Mouse (Mus musculus) right cerebral cortex, postnatal 25 days (tissue): ENCODE results near the gene Ccm2.
"Not testable (repeated sequence)": the region's sequence is repeated elsewhere in the genome, so short reads cannot be mapped to it uniquely, and the experiment has no call there.

Source experiments
- DNase-seq: peaks from one replicate; pipeline ENCODE4 v3.0.0; 2022

Ccm2 gene

DNA sequence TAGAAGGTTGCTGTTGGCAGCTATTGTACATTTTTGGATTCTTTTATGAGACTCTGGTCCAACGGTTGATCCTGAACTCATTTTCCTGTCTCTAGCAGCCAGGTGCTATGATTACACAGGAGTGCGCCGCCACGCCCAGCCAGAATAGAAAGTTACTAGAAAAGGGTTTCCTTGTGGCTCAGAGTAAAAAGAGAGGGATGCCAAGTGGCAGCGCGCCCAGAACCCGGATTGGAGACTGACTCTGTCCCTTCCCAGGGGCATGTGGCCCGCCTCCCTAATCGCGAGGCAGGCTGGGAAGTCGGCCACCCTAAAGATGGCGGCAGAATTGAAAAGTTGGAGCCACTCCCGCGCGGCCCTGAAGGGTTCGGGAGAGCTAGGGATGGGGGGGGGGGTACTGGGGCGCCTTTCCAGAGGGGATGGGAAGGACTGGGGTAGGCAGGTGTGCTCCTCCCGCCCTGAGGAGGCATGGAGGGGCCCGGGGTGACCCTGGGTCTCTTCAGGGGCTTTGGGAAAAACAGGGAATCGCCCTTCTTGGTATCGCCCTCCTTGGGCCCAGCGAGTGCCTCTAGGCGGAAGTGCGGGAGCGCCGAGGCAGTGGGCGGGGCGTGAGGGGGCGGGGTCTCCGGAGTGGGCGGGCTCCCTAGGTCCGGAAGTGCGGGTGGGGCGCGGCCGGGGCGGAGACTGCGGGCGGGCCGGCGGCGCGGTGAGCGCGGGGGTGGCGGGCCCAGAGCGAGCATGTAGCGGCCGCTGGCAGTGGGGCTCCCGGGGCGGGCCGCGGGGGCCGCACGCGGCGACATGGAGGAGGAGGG lies at the start of gene Ccm2:
Ccm2 (plus strand) TSS at position 683 of the 809 bp plus-strand sequence.
- DNase-seq, result peak; percentile 90

DNA sequence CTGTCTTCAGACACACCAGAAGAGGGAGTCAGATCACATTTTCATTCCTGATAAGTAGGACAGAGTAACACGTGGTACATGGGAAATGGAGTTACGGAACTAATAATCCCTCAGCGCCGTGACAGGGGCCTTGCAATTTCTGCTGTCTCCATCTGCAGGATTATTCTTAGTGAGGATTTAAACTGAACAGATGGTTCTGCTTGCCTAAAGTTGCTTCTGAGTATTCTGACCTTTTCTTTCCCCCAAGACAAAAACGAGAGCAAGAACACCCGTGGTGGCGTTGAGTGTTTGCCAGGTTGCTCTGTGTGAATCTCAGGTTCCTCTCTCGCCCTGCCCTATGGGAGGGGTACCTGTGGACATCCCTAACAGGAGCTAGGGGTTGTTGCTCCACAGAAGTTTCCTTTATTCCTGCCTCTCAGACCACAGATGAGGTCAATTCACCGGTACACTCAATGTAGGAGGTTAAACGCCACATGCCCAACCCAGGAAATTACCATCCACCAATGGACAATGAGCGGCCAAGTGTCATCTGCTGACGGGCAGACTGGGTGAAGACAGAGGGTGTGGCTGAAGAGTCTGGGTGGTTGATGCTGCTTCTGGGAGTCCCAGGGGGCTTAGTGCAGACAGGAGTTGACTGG lies 49.3 kb upstream of the Ccm2 start:
- DNase-seq, result no peak

DNA sequence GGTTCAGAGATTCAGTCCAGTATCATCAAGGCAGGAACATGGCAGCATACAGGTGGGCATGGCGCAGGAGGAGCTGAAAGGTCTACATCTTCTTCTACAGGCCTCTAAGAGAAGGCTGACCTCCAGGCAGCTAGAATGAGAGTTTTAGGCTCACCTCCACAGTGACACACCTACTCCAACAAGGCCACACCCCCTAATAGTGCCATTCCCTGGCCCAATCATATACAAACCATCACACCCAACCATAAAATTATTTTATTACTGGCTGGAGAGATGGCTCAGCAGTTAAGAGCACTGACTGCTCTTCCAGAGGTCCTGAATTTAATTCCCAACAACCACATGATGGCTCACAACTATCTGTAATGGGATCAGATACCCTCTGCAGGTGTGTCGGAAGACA lies 44.2 kb upstream of the Ccm2 start:
- no peak for DNase-seq

DNA sequence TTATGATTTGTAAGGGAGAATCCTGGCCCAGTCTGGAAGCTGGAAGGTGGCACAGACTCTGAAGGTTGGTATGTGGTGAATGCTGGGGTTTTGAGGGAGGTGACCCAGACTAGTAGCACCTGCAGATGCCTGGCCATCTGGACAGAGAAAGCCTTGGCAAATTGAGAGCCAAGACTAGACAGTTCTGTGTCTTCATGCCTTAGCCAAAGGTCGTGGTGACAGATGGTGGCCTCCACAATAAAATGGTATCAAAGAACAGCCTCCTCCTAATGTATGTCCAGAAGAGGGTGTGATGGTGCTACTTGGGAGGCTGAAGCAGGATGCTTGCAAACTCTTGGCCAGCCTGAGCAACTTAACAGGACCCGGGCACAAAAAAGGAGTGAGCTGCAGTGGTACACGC lies 42.5 kb upstream of the Ccm2 start:
- no peak for DNase-seq

DNA sequence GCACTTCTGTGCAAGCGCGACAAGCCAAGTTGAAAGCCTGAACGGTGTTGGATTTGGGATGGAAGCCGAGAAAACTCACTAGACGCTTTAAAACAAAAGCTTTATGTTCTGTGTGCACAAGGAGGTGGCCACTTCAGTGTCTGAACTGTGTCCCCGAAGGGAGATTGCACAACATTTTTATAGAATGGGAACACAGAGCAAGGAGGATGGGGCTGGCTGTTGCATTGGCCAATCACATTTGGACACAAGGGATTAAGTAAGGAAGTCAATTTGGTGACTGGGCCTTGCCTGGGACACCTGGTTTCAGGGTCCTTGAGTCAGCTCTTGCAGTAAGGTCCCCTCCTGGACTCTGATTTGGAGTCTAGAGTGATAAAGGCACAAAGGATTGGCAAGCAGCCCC lies 42.0 kb upstream of the Ccm2 start:
- DNase-seq, result no peak

DNA sequence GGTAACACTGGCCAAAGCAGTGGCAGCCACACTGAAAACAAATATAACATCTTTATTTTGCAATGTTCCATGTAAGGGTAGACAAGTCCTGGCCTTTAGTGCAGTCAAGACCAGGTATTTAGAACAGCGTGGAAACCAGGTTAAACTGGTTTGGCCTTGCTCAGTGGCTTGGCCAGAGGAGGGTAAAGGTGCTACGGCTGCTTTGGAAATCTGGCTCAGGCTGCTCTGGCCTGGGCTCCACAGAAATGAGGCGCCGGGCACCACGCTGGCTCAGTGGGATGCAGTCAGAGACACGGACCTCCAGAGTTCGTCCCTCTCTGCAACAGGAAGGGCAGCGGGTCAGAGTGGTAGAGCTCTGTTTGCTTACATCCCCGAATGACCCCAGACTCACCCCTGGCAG lies 40.2 kb upstream of the Ccm2 start:
- no peak for DNase-seq

DNA sequence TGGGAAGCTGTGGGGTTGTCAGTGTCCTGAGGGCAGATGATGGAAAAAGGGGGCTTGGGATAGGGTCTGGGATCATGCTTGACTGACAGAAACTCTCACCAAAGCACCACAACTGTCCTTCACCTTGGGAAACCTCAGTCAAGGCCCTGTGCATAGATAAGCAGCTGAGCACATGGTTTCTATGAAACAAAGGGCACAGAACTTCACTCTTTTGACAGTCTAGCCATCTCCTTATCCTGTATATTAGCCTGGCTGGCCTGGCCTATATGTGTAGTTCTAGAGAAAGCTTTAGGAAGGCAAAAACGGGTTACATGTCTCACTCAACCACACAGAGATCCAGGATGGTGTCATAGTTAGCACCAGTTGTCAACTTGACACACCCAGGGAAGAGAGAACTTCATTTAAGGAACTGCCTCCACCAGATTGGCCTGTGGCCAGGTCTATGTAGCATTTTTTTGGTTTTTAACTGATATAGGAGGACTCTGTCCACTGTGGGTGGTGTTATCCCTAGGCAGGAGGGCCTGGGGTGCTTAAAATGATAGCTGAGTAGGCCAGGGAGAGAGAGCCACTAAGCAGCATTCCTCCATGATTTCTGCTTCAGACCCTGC lies 38.3 kb upstream of the Ccm2 start:
- no peak for DNase-seq

DNA sequence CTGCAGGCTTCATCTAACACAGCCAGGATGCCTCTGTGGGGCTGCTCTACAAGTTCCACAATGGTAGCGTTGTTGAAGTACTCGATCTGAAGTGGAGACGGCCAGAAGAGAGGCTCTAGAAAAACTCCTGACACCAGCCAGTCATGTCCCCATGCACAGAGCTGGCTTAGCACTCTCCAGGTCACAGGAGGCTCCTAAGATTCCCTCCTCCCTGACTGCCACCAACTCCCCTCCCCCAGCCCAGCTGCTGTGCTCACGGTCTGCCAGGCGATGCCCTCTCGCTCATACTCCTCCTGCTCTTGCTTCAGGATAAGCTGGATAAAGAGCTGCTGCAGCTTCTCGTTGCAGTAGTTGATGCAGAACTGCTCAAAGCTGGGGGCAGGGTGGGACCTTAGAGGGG lies 31.9 kb upstream of the Ccm2 start:
- DNase-seq, result no peak

DNA sequence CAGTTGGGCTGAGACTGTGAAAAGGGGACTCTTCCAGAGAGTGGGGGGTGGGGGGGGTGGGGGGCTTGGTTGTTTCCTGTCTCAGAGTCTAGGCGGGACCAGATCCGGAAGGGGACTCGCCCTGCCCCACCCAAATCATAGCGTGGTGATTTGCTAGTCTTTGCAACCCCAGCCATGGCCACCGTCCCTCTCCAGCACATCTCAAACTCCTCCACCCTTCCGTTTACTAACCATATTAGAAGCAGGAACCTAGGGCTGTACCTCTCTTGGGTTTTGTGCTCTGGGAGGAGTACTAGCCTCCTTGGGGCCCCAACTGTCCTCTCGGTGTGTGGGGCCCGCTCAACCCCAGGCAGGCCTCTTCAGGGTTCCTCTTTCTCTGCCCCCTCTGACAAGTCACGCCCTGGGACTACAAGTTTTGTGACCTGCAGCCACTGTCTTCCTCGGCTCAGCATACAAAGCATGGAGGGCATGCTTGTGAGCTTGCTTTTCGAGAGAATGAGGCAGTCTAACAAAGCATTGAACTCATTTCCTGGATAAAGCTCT lies 27.1 kb upstream of the Ccm2 start:
- no peak for DNase-seq

DNA sequence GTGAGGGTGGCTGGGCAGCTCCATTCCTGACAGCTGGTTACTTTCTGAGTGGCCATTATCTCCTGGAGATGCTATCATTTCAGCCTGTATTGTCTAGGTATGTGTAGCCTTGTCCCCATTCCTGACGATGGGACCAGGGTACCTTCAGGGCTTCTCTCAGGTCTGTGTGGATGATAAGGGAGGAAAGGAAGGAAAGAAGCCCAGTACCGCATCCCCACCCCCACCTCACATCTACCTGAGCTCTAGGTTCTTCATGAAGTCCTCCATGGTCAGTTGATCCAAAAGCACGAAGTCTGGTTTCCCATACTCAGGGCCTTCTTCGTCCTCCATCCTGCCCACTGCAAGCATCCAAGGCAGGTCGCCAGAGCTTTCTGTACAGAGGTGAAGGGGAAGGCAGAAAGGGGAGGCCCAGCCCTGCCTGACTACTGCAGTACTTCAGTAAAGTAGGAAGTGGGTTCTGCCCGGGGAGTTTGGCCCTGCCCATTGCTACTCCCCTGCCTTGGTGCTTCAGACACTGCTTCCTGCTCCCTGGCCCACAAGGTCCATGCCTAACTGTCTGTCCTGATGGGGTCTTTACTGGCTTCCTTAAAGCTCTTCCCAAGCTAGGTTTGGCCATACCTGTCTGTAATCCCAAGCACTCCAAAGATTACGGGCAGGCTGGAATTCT lies 26.0 kb upstream of the Ccm2 start, which contains the start of gene Myo1g:
Myo1g (minus strand) TSS at position 459 of the 667 bp plus-strand sequence.
- DNase-seq, result no peak

DNA sequence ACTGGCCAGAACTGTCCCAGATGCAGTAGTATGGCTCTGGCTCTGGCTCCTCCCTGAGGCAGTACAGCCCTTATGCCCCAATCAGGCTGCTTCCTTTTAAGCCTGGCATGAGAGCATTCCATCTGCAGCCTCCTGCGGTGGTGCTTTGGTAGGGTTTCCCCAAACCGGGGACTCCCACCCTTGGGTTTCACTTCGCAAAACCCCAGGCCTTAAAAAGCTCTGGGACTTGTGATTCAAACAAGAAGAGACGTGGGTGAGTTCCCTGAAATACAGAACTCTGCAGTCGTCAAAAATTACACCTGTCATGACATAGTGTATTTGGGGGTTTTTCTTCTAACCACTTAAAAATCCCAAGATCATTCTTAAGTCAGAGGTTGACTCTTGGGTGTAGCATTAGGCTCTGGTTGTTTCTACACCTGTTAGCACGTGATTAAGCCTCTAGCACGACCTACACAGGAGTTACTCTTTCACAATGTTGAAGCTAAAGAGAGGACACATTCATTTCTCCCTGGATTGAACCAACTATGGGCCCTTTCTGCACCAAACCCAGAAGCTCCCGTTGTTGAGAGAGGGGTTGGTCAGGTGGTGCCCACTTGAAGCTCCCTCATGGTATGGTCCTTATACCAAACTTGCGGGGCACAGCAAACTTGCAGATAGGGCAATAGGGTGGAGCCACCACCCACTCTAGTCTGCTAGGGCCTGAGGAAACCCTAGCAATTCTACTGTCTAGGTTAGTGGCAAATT lies 23.7 kb upstream of the Ccm2 start:
- DNase-seq, result no peak

DNA sequence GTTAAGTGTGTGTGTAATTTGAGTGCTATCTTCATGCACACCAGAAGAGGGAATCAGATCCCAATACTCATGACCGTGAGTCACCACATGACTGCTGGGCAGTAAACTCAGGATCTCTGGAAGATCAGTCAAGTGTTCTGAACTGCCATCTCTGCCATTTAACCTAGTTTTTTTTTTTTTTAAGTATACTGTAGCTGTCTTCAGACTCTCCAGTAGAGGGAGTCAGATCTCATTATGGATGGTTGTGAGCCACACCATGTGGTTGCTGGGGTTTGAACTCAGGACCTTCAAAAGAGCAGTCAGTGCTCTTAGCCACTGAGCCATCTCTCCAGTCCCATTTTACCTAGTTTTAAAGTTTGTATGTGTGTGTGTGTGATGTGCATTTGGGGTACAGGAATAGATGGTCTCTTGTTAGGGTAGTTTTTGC lies 23.0 kb upstream of the Ccm2 start:
- DNase-seq, result no peak

DNA sequence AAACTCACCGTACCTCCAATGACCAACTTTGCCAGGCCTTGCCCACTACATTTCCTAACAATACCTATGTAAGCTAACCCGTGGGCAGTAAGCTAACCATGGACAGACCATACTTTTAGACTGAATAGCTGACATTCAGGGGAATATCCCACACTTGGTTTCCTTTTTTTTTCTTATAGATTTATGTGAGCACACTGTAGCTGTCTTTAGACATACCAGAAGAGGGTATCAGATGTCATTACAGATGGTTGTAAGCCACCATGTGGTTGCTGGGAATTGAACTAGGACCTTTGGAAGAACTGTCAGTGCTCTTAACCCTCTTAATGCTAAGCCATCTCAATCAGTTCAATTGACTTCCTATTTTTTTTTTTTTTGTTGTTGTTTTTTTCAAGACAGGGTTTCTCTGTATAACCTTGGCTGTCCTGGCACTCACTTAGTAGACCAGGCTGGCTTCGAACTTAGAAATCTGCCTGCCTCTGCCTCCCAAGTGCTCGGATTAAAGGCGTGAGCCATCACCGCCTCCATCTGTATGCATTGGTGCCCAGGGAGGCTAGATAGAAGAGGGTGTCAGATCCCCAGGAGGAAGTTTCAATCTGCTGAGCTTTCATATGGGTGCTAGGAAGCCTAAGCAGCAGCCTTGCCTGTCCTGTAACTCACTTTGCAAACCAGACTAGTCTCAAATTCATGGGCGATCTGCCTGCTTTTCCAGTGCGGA lies 22.4 kb upstream of the Ccm2 start:
- DNase-seq, result no peak

DNA sequence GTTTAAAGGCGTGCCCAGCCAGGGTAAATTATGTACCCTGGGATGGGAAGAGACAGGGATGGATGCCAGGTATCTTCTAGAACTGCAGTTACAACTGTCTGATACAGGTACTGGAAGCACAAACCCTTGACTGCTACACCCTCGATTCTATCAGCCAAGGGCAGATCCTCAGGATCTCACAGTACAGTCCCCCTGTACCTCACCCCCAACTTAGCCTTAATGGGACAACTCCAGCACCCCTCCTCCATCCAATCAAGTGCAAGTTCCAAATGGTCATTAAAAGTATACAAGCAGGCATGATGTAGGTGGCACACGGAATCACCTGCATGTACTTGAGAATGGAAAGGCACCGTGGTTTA lies 21.8 kb upstream of the Ccm2 start:
- no peak for DNase-seq

DNA sequence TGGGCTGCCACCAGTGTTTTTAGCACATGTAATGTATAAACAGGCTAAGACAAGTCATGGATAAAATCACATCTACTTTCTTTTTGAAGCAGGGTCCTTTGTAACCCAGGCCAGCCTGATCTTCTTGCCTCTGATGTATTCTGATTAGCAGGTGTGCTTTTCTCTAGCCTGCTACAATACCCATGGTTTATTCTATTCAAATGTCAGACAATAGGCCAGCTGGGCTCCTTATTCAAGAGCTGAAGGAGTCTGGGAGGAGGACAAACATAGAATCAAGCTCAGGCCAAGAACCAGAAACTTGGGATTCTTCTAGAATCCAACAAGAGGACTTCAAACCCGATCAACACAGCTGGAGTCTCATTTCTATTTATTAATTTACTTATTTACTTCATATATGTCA lies 21.4 kb upstream of the Ccm2 start:
- no peak for DNase-seq

DNA sequence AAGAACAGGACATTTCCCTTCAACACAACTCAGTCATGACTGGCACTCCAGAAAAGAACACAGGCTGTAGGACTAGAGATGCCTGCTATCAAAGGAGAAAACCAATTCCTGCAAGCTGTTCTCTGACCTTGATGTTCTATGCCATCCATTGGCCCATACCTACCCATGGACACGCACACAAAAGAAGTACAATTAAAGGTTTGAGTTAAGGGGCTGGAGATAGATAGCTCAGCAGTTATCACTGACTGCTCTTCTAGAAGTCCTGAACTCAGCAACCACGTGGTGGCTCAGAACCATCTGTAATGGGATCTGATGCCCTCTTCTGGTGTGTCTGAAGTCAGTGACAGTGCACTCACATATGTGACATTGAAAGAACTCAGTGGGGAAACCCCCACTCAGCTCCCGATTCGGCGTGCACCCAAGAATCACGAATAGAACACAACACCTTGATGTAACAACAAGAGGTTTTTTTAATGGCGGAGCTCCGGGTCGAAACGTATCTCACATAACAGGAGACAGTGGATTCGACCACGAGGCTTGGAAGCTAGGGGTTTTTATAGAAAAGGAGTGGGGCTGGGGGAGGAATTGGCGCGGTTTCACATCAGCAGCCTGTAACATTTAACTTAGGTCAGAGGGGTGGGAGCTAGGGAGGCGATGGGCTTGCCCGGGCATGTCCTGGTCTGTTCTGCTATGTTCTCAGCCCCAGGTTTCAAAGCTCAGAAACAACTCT lies 20.0 kb upstream of the Ccm2 start:
- not testable (repeated sequence) for DNase-seq

DNA sequence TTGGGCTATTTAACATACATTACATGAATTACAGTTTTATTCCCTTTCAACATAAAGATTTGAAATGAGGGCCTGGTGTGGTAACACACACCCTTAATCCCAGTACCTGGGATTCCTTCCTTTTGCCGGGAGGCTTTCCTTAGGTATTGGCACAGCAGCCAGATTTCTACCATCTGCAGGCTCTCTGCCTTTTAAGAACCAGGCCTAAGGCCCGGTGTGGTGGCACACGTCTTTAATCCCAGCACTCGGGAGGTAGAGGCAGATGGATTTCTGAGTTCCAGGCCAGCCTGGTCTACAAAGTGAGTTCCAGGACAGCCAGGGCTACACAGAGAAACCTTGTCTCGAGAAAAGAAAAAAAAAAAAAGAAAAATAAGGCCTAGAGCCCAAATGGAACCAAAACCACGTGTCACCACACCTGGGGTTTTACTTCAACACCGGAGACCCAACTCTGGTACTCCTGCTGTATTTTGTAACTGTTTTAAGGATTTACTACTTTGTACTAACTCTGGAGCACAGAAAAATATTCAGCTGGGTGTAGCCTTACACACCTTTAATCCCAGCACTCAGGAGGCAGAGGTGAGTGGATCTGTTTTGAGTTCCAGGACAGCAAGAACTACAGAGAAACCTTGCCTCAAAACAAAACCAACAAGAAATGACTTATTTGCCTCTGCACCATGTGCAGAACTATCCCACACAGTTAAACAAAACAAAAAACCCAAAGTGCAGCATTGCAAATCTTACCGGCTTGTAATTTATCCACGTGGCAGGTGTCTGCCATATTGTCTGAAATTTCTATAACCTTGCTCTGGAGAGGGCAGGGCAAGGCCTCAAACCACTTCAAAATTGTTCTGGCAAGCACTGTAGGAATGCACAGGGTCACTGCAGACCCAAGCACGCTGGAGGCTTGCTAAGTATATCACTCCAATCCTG lies 19.2 kb upstream of the Ccm2 start:
- DNase-seq, result no peak

DNA sequence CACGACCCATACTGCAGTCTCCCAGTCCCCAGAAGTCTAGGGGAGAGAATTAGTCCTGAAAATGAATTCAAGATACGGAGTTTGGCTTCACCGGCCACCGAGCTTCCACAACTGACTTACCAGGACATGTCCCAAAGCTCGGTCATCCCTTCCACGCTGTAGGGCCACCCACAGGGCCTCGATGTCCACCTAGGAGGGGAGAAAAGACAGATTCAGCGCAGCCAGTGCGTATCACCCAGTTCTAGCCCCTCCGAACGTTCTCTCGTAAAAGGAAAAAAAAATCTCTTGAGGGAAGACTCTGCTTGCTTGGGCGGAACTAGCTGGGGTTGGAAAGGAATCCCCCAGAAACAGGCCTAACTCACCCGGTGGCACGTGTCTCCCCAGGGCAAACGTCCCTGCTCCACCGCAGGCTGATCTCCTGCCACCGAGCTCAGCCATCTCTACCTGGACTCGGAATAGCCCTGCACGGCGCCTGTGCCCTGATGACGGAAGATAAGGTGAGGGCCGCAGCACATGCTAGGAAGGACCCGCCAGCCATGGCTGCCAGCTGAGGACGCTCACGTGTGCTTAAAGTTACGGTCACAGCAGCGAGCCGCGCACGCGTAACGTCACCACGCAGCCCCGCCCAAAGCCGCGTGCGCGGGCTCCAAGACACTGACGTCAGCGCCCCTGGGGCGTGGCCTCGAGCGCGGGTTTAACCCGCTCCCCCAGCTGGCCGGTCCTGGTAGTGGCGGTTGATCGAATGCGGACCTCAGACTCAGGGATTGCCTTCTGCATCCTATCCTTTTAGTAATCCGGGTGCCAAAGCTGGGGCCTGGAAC lies 18.3 kb upstream of the Ccm2 start:
- peak; percentile 97 for DNase-seq

DNA sequence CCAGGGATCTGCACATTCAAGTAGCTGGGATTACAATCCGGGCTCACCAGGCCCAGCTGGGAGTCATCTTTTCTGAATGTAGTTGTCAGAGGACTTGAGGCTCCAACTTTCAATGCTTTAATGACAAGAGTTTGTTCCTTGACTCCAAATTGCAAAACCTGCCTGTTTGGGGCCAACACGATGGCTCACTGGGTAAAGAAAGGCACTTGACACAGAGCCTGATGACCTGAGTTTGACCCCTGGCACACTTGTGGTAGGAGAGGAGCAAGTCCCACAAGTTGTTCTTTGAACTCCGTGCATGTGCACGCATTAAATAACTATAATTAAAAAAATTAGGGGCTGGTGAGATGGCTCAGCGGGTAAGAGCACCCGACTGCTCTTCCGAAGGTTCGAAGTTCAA lies 16.7 kb upstream of the Ccm2 start:
- DNase-seq, result no peak
